Mouse (Mus musculus) bone marrow, adult 2 months (tissue): ENCODE results near the gene Gm3045.

Source experiments
- CTCF ChIP-seq: fragments of 200-500 bp; IDR thresholded peaks from 2 replicates; pipeline ENCODE4 v1.5.1; 2011; ENCODE audit warnings: low read length, control low read depth; ENCODE audit not compliant: control insufficient read depth, insufficient read depth
- POLR2A ChIP-seq: fragments of 200-500 bp; IDR thresholded peaks from 2 replicates; pipeline ENCODE4 v1.6.1; 2011; ENCODE audit warnings: low read depth, mild to moderate bottlenecking, control low read depth, low read length, borderline replicate concordance; ENCODE audit not compliant: control insufficient read depth

- TF ChIP-seq CTCF = no peak
- no peak for TF ChIP-seq POLR2A
Measured at GRCm38 (mm10) chr13:56383406-56383805, 43.0 kb upstream of the Gm3045 start.
